Mouse (Mus musculus) spleen, postnatal 4 days (tissue): ENCODE results near the gene Ppp1r13b.

Source experiments
- DNase-seq, 2 experiments: peaks; one replicate each; pipeline ENCODE4 v3.0.0; 2022; ENCODE audit warnings: low spot score in 2 of 2

Gene Ppp1r13b

DNA sequence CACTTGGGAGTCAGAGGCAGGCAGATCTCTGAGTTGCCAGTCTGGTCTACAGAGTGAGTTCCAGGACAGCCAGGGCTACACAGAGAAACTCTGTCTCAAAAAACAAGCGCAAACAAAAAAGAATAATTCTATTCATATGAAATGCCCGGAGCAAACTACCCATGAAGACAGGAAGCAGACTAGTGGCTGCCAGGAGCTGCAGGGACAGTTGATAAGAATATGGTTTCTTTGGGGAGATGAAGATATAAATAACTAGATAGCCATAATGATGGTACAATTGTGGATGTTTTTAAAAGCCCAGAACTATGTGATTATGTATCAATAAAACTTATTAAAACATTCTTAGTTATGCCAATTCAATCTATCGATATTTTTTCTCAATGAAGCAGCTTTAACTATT is 25.9 kb downstream of the Ppp1r13b start:
- no peak for DNase-seq

DNA sequence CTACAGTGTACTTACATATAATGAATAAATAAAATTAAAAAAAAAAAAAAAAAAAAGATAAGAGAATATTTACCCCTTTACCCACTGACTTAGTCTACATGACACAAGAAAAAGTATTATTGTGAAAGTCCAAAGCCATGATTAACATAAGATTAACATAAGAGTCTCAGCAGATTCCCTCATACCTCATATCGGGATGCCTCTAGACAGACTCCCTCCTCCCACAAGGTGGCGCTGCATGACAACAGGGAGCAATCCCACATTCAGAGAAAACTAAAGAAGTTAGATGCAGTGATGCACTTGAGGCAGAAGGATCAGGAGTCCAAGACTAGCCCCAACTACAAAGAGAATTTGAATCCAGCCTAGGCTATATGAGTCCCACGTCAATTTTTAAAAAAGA is 29.7 kb downstream of the Ppp1r13b start:
- DNase-seq, result peak; percentile 79 to 93

DNA sequence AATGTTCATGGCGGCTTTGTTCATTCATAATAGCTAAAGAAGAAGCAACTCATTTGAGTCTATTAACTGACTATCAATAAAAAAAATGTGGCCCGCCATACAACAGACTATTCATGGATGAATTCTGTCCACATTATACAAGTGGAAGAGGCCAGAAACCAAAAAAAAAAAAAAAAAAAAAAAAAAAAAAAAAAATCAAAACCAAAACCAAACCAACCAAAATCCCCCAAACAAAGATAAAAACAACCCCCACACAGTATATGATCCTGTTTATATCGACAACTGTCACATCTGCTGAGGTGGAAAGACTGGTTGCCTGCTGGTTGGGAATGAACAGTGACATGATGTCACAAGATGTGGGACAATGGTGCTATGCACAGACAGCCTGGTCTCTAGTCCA is 32.4 kb downstream of the Ppp1r13b start:
- DNase-seq, result no peak

DNA sequence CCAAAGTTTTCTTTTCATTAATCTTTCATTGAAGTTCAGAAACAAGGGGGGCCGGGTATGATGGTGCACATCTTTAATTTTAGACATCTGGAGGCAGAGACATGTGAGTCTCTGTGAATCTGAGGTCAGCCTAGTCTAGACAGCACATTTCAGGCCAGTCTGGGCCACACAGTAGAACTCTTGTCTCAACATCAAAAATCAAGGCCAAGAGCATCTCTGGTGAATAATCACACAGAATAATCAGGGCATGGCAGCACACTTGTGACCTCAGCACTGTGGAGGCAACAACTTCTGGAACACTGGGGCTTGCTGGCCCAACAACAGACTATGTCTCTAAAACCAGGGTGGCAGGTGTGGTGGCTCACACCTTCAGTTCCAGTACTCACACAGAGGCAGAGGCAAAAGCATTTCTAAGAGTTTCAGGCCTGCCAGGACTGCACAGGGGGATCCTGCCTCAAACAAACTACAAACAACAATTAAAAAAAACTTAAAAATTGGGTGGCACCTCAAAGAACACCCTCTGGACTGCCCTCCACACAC is 33.2 kb downstream of the Ppp1r13b start:
- DNase-seq, result no peak

DNA sequence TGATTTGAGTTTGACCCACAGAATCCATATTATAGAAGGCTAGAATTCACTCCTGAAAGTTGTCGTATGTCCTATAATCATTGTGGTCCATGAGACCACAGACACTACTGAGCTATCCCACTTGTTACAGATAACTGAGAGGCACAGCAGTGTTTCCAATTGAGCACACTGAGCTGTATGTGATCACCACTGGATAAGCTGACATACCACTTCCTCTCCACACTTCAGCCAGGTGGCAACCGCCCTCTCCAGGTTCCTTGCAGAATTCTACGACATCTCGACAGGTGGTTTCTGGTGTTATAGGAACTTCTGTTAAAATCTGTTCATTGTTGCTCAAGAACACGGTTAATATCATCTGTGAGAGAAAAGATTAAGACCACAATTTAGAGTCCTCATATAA is 35.8 kb downstream of the Ppp1r13b start:
- no peak for DNase-seq

DNA sequence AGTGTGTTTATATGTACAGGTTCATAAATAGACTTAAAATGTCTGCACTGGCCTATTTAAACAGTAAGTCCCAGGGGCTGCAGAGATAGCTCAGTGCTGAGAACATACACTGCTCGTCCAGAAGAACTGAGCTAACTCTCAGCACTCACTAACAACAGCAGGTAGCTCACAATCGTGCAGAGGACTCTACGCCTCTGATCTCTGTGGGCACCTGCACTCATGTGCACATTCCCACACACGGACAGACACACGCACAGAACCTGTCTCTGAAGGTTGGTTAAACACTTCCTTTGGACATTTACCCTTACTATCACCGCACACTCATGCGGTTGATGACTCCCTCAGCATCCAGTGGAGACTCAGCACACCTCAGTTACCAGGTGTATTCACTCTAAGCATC is 37.1 kb downstream of the Ppp1r13b start:
- DNase-seq, result no peak

DNA sequence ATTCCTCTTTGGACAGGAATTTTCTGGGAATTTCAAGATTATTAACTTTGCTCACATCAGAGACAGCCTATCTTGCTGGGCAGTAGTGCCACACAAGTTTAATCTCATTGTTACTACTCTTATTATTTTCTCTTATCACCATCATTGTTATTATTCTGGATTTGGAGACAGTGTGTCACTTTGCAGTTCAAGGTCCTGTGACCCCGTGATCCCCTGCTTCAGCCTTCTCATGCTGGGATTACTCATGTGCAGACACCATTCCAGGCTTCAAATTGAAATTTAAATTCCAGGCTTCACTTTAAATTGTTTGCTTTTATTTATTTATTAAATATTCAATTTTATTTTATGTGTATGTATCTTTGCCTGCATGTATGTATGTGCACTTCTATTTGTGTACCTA is 38.1 kb downstream of the Ppp1r13b start:
- no peak for DNase-seq

DNA sequence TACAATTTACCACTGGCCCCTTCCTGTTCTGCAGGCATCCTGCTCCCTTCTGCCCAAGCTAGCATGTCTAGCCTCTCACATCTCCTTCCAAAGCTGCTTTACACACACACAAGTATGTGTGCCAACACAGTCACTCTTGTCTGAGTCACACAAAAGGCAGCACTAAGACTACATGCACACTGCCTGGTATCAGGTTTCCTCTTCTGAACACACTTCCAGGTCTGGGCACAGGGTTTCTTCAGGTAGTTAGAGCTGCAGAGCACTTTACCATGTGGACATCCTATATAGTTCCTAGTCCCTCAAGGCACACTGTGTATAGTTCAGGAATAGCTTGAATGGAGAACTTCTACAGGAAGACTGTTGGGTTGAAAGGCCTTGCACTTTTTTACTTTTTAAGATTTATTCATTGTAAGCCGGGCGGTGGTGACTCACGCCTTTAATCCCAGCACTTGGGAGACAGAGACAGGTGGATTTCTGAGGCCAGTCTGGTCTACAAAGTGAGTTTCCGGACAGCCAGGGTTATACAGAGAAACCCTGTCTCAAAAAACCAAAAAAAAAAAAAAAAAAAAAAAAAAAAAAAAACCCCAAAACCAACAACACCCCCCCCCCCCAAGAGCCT is 43.6 kb downstream of the Ppp1r13b start:
- DNase-seq, result no peak

DNA sequence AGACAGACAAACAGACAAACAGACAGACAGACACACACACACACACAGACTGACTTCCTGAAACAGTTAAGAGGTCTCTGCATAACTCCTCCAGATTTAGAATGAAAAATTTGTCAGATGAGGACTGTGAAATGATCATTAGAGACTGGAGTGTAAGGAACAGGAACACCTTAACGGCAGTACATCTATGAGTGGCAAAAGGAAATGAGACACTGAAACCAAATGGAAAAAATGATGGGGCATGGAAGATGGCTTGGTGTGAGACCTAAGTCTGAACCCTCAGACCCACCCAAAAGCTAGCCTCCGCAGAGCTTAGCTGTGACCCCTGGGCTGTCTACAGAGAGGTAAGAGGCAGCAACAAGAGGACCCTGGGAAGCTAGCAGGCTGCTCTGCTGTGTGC is 52.5 kb downstream of the Ppp1r13b start:
- DNase-seq, result no peak

DNA sequence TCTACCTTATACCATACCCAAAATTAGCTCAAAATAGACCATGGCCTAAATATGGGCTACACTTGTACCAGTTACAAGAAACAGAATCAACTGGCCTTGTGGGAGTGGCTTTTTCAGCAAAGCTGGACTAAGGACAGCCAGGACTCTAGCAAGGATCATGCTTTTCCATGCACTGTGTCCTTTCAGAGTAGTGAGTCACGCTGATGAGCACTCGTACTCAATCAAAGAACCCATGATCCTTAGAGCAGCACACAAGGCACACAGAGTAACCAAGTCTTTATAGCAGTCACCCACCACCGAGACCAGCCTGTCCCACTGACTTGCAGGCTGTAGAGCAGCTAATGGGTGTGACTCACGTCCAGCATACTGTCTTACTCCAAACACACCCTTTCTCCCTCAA is 54.4 kb downstream of the Ppp1r13b start:
- no peak for DNase-seq

DNA sequence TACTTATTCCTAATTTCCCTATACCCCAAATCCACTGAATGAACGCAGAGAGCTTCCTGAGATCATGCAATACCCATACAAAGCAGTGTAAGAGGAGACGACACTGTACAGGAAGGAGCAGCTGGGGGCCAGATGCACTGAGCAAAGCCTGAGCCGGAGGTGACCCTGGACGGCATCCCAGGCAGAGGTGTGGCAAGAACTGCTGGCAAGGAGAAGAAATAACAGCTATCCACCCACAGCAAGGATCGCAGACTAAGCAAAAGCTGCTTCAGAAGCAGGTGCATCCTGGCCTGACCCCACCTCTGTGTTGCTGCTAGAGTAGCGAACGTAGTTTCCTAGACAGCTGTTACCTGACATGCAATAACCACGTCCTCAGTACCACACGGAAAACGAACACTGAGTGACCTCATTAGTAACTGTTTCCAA is 54.9 kb downstream of the Ppp1r13b start:
- DNase-seq, result no peak

DNA sequence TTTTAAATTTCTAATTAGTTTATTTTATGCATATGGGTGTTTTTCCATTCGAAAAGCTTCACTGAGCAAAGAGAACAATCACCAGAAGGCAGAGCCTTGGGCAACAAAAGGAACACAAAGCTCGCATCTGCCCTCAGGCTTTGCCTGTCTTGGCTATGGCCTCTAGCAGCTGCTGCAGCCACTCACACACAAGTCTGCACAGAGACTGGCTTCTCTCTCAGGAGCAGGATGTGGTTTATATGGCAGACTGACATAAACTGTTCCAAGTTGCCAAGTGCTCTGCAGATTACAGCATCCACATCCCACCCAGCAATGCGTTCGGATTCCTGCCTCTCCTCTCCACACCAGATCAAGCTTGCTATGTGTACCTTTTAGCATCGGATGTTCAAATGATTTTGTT is 56.2 kb downstream of the Ppp1r13b start:
- DNase-seq, result no peak

DNA sequence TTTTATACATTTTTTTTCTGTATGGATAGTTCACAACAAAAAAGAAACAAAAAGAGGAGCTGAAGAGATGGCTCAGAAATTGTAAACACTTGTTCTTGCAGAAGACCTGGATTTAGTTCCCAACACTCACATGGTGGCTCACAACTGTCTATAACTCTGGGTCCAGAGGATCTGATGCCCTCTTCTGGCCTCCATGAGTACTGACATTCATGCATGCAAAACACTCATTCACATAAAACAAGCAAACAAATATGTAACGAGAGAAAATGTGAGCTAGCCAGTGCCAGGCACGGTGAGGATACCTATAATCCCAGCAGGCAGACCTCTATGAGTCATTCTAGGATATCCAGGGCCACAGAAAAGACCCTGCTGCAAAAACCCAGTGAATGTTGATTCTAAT is 56.7 kb downstream of the Ppp1r13b start:
- no peak for DNase-seq

DNA sequence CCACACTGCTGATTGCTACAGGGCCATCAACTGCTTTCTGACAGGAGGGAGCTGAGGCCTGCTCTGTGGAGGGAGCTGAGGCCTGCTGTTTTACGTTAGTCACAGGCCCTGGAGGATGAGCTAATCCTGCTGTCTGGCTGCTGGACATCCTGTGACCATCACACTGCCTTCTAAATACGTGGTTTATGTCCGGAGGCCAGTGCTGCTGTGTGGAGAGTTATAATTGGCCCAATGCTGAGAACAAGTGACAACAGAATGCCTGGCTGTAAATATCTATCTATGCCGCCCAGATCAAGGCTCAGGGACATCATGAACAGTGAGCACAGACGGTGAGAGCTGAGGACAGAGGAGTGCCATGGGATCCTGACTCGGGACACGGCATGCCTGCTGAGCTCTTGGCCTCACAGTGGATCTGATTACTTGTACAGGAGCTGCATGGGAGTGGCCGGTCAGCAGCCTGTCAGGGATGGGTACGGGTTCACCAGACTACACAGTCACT is 59.6 kb downstream of the Ppp1r13b start:
- no peak for DNase-seq

DNA sequence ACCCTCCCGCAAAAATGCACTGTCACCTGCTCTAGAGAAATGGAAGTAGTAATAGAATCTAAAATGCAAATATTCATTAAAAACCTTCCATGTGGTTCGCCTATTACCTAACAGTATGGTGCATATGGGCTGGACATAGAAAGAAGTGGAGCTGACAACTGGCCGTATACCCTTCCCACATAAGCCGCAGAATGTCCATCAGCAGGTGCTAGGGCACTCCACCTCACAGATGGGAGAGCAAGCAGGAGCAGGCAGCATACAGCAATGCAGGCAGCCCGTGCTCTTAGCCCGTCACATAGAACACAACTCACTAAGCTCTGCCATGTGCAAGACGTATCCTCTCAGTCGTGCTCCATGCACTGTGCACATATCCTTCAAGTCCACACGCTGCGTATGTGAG is 61.1 kb downstream of the Ppp1r13b start:
- DNase-seq, result no peak

DNA sequence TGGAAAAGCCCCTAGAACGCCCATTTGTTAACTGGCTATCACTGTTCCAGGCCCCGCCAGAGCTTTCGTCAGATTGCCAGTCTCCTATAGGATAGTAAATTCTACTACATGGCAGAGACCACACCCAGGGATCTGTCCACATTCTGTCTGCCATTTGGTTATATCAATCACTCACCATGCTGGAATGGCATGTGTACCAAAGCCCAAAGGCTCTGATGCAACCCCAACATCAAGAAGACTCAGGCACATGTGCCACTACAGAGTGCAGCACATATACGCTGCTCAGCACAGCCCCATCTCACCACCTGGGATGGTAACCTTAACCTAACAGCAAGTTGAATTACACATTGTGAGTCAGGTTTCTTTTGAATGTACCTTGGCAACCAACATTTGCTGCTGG is 62.0 kb downstream of the Ppp1r13b start:
- no peak for DNase-seq

DNA sequence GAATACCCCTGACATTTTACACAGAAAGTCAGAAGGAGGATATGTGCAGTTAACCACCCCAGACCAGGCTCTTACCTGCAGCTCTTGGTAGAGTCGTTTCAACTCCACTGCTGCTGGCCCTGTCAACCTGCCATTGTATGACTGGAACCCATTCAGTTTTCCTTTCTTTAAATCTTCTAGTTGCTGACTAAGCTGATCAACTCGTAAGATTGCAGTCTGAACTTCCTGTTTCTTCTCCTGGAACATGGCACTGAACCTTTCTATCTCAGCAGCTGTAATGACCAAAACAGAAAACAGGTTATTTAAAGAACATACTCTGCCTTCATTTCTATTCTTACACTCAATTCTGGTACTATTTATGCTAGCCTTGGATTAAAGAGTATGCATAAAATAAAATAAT is 64.4 kb downstream of the Ppp1r13b start:
- DNase-seq, result no peak

DNA sequence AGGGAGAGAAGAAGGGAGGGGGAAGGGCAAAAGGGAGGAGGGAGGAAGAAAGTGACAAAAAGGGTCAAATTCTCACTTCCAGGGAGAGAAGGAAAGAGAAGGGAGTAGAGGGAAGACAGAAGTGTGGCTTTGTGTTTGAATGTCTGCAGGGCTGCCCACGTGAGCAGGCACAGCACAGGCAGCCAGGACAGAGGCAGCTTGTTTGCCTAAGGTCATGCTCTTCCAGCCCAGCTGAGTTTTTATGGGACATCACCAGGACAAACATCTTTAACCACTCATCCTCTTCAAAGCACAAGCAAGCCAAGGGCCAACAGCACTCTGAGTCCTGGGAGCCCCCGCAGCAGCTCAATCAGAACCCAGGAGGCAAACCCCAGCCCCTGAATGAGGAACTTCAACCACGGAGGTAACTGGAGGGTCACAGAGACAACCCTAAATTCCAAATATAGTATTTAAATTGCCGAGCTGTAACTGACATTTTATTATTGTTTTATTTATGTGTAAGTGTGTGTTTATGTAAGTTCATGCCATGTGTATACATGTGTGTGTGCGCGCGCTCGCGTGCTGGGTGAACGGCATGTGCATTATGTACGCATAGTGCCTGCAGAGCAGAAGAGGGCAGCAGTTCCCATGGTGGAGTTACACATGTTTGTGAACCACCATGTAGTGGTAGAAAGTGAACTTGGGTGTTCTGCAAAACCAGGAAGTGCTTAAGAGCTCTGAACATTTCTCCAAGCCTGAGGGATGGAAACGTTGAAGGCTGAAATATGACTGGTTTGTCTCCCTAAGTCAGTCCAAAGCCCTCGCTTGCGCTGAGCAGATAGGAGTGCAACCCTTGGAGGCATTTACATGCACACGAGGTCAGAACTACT is 65.1 kb downstream of the Ppp1r13b start:
- DNase-seq, result peak in 1 of 2 experiments; percentile 60

DNA sequence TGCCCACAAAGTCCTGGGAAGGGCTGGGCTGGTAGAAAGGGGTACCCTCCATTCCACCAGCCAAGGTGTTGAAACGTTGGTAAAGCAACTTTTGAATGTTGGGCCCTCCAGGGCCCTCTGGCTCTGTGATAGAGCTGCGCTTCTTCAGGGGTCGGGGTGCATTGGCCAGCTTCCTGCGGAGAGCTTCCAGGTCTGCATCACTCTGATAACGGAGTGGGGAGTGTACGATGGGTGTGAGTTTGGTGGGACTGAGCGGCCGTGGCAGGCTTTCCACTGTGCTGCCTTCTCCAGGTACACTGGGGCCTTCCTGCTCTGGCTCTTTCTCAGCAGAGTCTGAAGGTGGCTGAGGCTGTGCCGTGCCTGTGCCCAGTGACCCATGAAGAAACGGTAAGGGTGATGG is 74.5 kb downstream of the Ppp1r13b start:
- DNase-seq, result no peak

DNA sequence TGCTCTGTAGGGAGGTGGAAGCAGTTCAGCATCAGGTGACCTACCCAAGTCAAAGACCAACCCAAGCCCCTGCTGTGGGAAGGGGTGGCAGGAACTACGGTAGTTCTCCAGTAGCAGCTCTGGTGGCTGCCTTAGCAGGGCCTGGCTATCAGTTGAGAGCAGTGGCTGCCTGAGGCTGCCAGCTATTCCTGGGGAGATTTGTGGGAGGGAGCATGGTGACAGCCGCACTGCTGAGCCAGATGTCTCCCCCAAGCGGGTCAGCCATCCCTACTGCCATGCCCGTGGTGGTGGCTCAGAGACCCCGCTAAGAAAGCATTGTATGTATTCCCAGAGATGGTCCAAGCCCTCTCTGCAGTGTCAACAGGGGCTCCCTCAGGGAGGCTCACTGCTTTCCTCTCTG is 75.3 kb downstream of the Ppp1r13b start:
- DNase-seq, result no peak

DNA sequence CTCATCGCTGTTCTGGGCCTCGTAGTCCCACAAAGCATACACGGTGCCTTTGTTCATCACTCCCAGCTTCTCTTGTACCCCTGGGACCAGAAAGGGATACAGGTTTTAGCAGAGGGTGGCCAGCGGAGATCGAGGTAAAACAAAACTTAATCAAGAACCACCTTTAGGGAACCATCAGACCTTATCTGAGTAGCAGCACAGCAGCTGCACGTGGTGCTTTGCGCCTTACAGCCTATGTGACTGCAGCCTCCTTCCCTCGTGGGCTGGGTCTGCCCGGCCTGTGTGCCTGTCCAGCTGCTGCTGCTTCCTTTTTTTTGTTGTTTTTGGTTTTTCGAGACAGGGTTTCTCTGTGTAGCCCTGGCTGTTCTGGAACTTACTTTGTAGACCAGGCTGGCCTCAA is 77.5 kb downstream of the Ppp1r13b start:
- no peak for DNase-seq

DNA sequence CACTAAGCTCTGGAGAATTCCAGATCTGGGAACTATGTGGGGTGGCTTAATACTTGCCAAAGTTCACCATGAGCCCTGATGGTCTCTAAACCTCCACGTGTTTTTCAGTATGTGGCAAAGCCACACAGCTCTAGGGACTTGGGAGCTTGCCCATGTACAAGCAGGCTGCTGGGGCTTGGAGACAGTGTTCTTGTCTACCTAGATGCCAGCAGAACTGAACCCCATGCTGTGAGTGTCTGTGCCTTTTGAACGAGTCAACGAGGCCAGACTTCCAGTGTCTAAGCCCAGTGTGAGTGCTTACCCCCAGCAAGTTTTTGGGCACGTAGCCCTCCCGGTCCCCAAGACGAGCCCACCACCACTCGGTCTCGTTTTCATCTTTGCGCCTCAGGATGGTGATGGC is 78.0 kb downstream of the Ppp1r13b start:
- no peak for DNase-seq

DNA sequence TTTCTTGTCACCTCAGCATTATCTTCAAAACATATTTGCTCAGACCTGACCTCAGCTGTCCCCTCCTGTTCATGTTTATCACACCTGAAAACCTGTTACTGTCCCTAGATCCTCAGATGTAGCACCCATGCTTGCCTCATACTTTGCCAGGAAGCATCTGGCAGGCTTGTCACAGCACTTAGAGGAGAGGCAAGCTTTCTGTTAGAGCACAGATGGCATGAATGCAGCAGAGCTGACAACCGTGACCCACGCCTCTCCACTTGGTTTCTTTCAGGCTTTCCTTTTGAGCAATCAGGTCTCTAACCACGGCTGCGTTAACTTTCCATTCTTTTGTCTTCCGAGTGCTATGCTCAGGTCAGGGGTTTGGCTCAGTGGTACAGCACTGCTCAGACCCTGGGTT is 78.5 kb downstream of the Ppp1r13b start:
- DNase-seq, result no peak
